Mouse (Mus musculus): Measurements from ENCODE around the gene Csde1. TPM values are rescaled to one million over a fixed set of nuclear protein-coding genes. Genes with fewer than 3 reads are reported as not detected.

Gene Csde1
- polyA plus RNA-seq, 2 experiments: 28.5 to 116 TPM

DNA sequence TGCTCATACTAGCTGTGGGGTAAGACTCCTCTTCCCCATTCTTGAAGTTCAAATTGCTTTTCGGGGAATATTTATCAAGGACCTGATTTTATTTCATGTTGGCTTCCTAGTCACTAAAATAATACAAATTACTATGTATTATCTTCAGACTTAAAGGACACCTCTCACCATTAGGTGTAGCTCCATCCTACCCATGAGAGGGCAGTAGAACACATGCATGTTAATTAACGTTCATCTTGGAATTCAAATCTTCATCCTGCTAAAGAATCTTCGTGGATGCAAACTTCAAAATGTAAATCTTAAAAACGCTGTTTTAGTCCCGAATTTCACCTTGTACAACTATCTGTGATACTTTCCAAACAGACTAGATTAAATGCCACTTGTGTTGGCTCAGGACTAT lies 81.0 kb downstream of the Csde1 start:
- peaks cover 7 to 9% of the 10 kb centered on the region in 2 experiments for H3K4me1 ChIP-seq (replicated peaks; ENCODE audit: control insufficient read depth in 2 of 2, insufficient read depth in 2 of 2, low read length in 1 of 2)
- TF ChIP-seq CTCF (IDR thresholded peaks at IDR 0.05; ENCODE audit: low read depth) (no peak; the same call in 1 of the 2 replicates), EP300 (IDR thresholded peaks at IDR 0.05; ENCODE audit: low read depth) (no peak)
- no peak overlapping the region for H3K9ac ChIP-seq (replicated peaks)
- H3K36me3 ChIP-seq (replicated peaks; ENCODE audit: control insufficient read depth, insufficient read depth, low read depth): no peaks in the 10 kb centered on the region
- WGBS (ENCODE audit: insufficient replicate concordance): 43% methylated on average over 5 of the region's 5 CpGs
- peak overlapping the region; percentile 99 for H3K4me2 ChIP-seq (ENCODE audit: low read depth)
- DNase-seq (ENCODE audit: low read depth in 3 of 3, low spot score in 3 of 3) (no peak), ATAC-seq (ENCODE audit: insufficient read depth) (no peak)
- no peak overlapping the region for H3K4me3 ChIP-seq (ENCODE audit: insufficient read depth in 1 of 2, low read depth in 2 of 2, low read length in 2 of 2)
- no peaks in the 10 kb centered on the region; the same call in none of the 2 replicates for H3K27me3 ChIP-seq (ENCODE audit: control insufficient read depth, insufficient read depth, low read length)
- no peaks in the 10 kb centered on the region for H3K9me3 ChIP-seq (ENCODE audit: control insufficient read depth, low read length)
- H3K27ac ChIP-seq: no peak overlapping the region

- DNase-seq (ENCODE audit: low read depth in 3 of 3, low spot score in 3 of 3) (no peak), ATAC-seq (ENCODE audit: insufficient read depth) (peak; percentile 60)
- no peak for TF ChIP-seq EP300 (IDR thresholded peaks at IDR 0.05; ENCODE audit: low read depth)
- H3K27ac ChIP-seq: peak overlapping the region; percentile 48
- no peaks in the 10 kb centered on the region for H3K36me3 ChIP-seq (replicated peaks; ENCODE audit: control insufficient read depth, insufficient read depth, low read depth)
- peak overlapping the region; percentile 99 for H3K4me2 ChIP-seq (ENCODE audit: low read depth)
- H3K4me3 ChIP-seq (ENCODE audit: insufficient read depth in 1 of 2, low read depth in 2 of 2, low read length in 2 of 2): peak overlapping the region; percentile 65 to 74
- under 1% methylated on average over 14 of the region's 14 CpGs for WGBS (ENCODE audit: insufficient replicate concordance)
- peak overlapping the region; percentile 77 for H3K9ac ChIP-seq (replicated peaks)
- H3K9me3 ChIP-seq (ENCODE audit: control insufficient read depth, low read length): no peaks in the 10 kb centered on the region
- peaks cover 9 to 10% of the 10 kb centered on the region in 2 experiments for H3K4me1 ChIP-seq (replicated peaks; ENCODE audit: control insufficient read depth in 2 of 2, insufficient read depth in 2 of 2, low read length in 1 of 2)
- H3K27me3 ChIP-seq (ENCODE audit: control insufficient read depth, insufficient read depth, low read length): no peaks in the 10 kb centered on the region; the same call in none of the 2 replicates
Measured at GRCm38 (mm10) chr3:103101909-103102308, 81.7 kb downstream of the Csde1 start.

DNA sequence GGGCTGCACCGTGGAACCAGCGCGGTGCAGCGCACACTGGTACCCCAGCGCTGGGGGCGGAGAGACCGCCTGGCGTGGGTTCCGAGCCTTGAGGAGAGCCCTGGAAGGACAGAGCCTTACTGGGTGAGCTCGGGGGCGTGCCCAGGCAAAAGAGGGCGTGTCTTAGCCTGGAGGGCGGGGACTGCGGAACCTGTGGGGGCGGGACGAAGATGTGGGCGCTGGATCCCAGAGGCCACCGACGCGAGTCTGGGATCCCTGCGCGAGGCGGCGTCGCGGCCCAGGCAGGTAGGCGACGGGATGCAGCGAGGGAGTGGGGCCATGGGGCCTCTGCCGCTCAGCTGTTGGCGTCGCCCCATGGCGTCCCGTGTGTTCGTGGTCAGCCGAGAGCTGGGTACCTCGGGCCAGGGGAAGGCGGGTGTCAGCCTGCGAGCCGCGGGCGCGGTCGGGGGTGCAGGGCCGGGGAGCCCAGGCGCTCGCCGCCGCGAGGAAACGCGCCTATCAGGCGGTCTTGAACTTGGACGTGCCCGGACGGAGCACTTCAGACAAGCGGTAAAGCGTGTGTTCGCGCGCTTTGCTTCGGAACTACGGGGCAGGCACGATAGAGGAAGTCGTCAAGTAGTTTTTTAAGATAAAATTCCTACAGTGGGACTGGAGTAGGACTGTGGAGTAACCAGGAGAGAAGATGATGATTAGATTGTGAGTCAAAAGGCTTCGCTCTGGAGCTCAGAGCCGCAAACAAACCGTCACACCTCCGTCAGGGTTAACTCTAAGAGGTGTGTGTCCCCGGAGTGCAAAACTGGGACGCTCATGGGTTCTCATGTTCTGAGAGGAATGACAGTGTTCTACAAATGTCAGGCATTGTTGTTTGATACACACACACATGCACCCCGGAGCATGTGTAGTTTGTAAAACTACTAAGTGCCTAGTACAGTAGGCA lies 82.5 kb downstream of the Csde1 start, which contains the start of gene Dennd2c:
Gene Dennd2c, plus strand, starts transcription at position 151 of the 937 bp plus-strand sequence.
- Histone ChIP-seq H3K4me1 (replicated peaks; ENCODE audit: control insufficient read depth in 2 of 2, insufficient read depth in 2 of 2, low read length in 1 of 2) (peaks cover 15 to 16% of the 10 kb centered on the region in 2 experiments), H3K9ac (replicated peaks) (peak within 1 kb of the TSS; percentile 77), H3K27me3 (ENCODE audit: control insufficient read depth, insufficient read depth, low read length) (no peaks in the 10 kb centered on the region; the same call in 1 of the 2 replicates), H3K27ac (peak within 1 kb of the TSS; percentile 71), H3K4me2 (ENCODE audit: low read depth) (peak within 1 kb of the TSS; percentile 99), H3K9me3 (ENCODE audit: control insufficient read depth, low read length) (no peaks in the 10 kb centered on the region), H3K4me3 (ENCODE audit: insufficient read depth in 1 of 2, low read depth in 2 of 2, low read length in 2 of 2) (peak within 1 kb of the TSS; percentile 65 to 74), H3K36me3 (replicated peaks; ENCODE audit: control insufficient read depth, insufficient read depth, low read depth) (no peaks in the 10 kb centered on the region)
- ATAC-seq (ENCODE audit: insufficient read depth) (peak; percentile 96), DNase-seq (ENCODE audit: low read depth in 3 of 3, low spot score in 3 of 3) (peak; percentile 82 to 88 (median 84))
- 1% methylated on average over 72 of the region's 72 CpGs for WGBS (ENCODE audit: insufficient replicate concordance)
- TF ChIP-seq CTCF (IDR thresholded peaks at IDR 0.05; ENCODE audit: low read depth): peak; percentile 30; the same call in 1 of the 2 replicates
- no peak for TF ChIP-seq EP300 (IDR thresholded peaks at IDR 0.05; ENCODE audit: low read depth)

Other genes with a start within 250 kb of the Csde1 start
- gene Tshb, start 237.7 kb upstream of the Csde1 start, polyA plus RNA-seq (2012; rRNA removed): not detected in 2 replicates
- not detected in 2 replicates for gene Tshb, start 237.7 kb upstream of the Csde1 start, polyA plus RNA-seq (2014; fragmentation: Nextera tagmentation; extraction: Ambion mirVana)
- gene Sycp1, start 84.3 kb upstream of the Csde1 start, polyA plus RNA-seq (2012; rRNA removed): 0.01 and 0.07 TPM in 2 replicates
- gene Sycp1, start 84.3 kb upstream of the Csde1 start, polyA plus RNA-seq (2014; fragmentation: Nextera tagmentation; extraction: Ambion mirVana): 0.18 TPM in 1 of 2 replicates, not detected in the other
- gene Nr1h5, start 56.3 kb upstream of the Csde1 start, polyA plus RNA-seq (2012; rRNA removed): 3.9 and 4.6 TPM in 2 replicates
- 1.9 and 3.0 TPM in 2 replicates for gene Nr1h5, start 56.3 kb upstream of the Csde1 start, polyA plus RNA-seq (2014; fragmentation: Nextera tagmentation; extraction: Ambion mirVana)
- 3.4 and 5.6 TPM in 2 replicates for gene Sike1, start 24.7 kb upstream of the Csde1 start, polyA plus RNA-seq (2012; rRNA removed)
- 13.6 and 16.8 TPM in 2 replicates for gene Sike1, start 24.7 kb upstream of the Csde1 start, polyA plus RNA-seq (2014; fragmentation: Nextera tagmentation; extraction: Ambion mirVana)
- 14.2 and 21.4 TPM in 2 replicates for gene Nras, start 37.9 kb downstream of the Csde1 start, polyA plus RNA-seq (2012; rRNA removed)
- gene Nras, start 37.9 kb downstream of the Csde1 start, polyA plus RNA-seq (2014; fragmentation: Nextera tagmentation; extraction: Ambion mirVana): 43.2 TPM in 2 replicates
- gene Ampd1, start 53.6 kb downstream of the Csde1 start, polyA plus RNA-seq (2012; rRNA removed): 0.05 and 0.07 TPM in 2 replicates
- 0.06 TPM in 1 of 2 replicates, not detected in the other for gene Ampd1, start 53.6 kb downstream of the Csde1 start, polyA plus RNA-seq (2014; fragmentation: Nextera tagmentation; extraction: Ambion mirVana)
- gene Dennd2c, start 82.2 kb downstream of the Csde1 start, polyA plus RNA-seq (2012; rRNA removed): 5.4 and 7.4 TPM in 2 replicates
- 6.6 and 6.9 TPM in 2 replicates for gene Dennd2c, start 82.2 kb downstream of the Csde1 start, polyA plus RNA-seq (2014; fragmentation: Nextera tagmentation; extraction: Ambion mirVana)
- 58.1 and 104 TPM in 2 replicates for gene Bcas2, start 151.2 kb downstream of the Csde1 start, polyA plus RNA-seq (2012; rRNA removed)
- gene Bcas2, start 151.2 kb downstream of the Csde1 start, polyA plus RNA-seq (2014; fragmentation: Nextera tagmentation; extraction: Ambion mirVana): 135 and 152 TPM in 2 replicates